Mouse (Mus musculus) forebrain, embryonic 12.5 days (tissue): ENCODE measurements around the gene Map2k3. TPM values are rescaled to one million over a fixed set of nuclear protein-coding genes. Genes with fewer than 3 reads are reported as not detected.
A peak's percentile ranks its signal among the peaks of the same experiment; 100 is the strongest.

Experiments used
- ATAC-seq: fragments of 200-750 bp; cut with Nextera tagmentation; 2 replicates; pipeline ENCODE4 v1.8.0; 2017; ENCODE audit warnings: moderate TSS enrichment; ENCODE audit not compliant: low FRiP score
- H3K27ac ChIP-seq: fragments of 300-500 bp; sonication (generic); 2 replicates; pipeline ENCODE4 v1.5.1; 2016; ENCODE audit warnings: mild to moderate bottlenecking
- H3K27me3 ChIP-seq: fragments of 300-500 bp; sonication (generic); 2 replicates; pipeline ENCODE4 v1.6.1; 2016; ENCODE audit warnings: mild to moderate bottlenecking
- H3K36me3 ChIP-seq: fragments of 300-500 bp; sonication (generic); replicated peaks from 2 replicates; pipeline ENCODE4 v1.6.1; 2016; ENCODE audit warnings: mild to moderate bottlenecking
- H3K4me1 ChIP-seq: fragments of 300-500 bp; sonication (generic); 2 replicates; pipeline ENCODE4 v1.6.1; 2016
- H3K4me2 ChIP-seq: fragments of 300-500 bp; sonication (generic); 2 replicates; pipeline ENCODE4 v1.6.1; 2016; ENCODE audit warnings: mild to moderate bottlenecking, moderate library complexity
- H3K4me3 ChIP-seq: fragments of 300-500 bp; sonication (generic); replicated peaks from 2 replicates; pipeline ENCODE4 v1.5.1; 2016; ENCODE audit warnings: mild to moderate bottlenecking
- H3K9ac ChIP-seq: fragments of 300-500 bp; sonication (generic); 2 replicates; pipeline ENCODE4 v1.6.1; 2016; ENCODE audit warnings: mild to moderate bottlenecking
- H3K9me3 ChIP-seq: fragments of 300-500 bp; sonication (generic); 2 replicates; pipeline ENCODE4 v1.6.1; 2016
- WGBS: fragments of 180-500 bp; shearing (Covaris S2); methylation state at CpG from one replicate; pipeline ENCODE4 v1.1.7; 2016; 5-methylcytosine and 5-hydroxymethylcytosine counted together
- polyA plus RNA-seq: library from polyadenylated mRNA; unstranded; fragments of >200 nt; fragmentation: Nextera tagmentation; extraction: Ambion mirVana; gene quantifications from 2 replicates; pipeline ENCODE4 v1.2.1, GENCODE M21; 2016

The Map2k3 gene
- polyA plus RNA-seq, 1 experiment from 2014 or later = 43.7 TPM

DNA sequence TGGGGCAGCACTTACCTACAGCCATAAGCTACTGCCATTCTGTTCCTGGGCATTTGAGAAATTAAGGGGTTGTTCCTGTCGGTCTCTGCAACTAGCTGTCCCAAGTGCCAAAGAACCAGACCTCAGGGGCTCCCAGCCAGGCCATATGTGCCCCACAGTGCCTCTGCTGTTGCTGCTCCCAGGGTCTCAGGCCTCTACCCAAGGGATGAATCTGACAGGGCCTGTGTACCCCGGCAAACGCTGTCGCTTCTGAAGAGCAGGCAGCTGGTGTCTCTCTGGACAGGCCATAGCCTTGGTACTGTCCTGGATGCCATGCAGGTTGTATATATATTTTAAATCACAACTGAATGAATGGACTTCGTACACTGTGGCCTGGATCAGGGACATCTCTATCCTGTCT, 20.1 kb downstream of the Map2k3 start:
- no peak overlapping the region for H3K27ac ChIP-seq
- 95% methylated on average over 5 of the region's 5 CpGs for WGBS
- H3K4me2 ChIP-seq = no peak overlapping the region
- H3K27me3 ChIP-seq = no peaks in the 10 kb centered on the region
- H3K9ac ChIP-seq = no peak overlapping the region
- no peak for ATAC-seq
- H3K9me3 ChIP-seq = no peaks in the 10 kb centered on the region
- no peak overlapping the region for H3K4me3 ChIP-seq
- H3K4me1 ChIP-seq = peaks cover 6% of the 10 kb centered on the region; the same call in 1 of the 2 replicates
- H3K36me3 ChIP-seq = peaks cover 50% of the 10 kb centered on the region

DNA sequence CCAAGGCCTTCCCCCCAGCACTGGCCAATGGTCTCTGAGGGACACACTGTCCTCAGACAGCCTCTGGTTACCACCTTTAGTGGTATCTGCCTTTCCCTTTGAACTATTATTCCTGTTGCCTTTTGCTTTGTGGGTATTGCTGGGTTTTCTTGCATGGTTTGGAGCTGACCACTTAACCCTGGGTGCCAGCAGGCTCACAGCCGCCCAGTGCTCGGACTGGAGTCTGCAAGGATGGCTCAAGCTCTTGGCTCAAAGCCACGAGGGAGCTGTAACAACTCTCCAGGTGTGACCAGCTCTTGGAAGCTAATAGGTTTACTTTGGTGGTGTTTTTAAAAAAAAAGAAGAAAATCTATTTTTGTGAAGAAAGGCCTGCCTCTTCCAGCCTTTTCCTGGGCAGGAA, 20.5 kb downstream of the Map2k3 start:
- Histone ChIP-seq H3K36me3 (peaks cover 45% of the 10 kb centered on the region), H3K4me3 (no peak overlapping the region), H3K9me3 (no peaks in the 10 kb centered on the region), H3K4me1 (peaks cover 6% of the 10 kb centered on the region; the same call in 1 of the 2 replicates), H3K27ac (no peak overlapping the region), H3K27me3 (no peaks in the 10 kb centered on the region), H3K9ac (no peak overlapping the region), H3K4me2 (no peak overlapping the region)
- 94% methylated on average over 3 of the region's 3 CpGs for WGBS
- ATAC-seq = no peak

DNA sequence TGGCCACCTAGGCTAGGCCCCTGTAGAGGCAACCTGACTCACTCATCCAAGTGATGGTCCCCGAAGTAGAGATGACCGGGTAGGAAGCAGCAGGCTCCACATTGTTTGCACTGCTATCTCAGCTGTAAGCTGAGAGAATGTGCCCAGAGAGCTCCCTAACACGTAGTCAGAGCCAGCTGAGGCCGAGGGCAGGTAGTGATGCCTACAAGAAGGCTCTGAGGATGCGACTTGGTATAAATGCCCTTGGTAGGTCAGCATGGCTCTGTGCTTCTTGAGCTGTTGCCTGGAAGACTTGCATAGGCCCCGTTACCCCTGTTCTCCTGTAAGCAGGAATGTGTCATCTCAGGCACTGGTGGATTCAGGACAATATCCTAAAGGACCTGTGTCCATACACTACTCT, 21.2 kb downstream of the Map2k3 start:
- Histone ChIP-seq H3K9me3 (no peaks in the 10 kb centered on the region), H3K36me3 (peaks cover 39% of the 10 kb centered on the region), H3K9ac (no peak overlapping the region), H3K27me3 (no peaks in the 10 kb centered on the region), H3K4me2 (no peak overlapping the region), H3K4me1 (peaks cover 6% of the 10 kb centered on the region; the same call in 1 of the 2 replicates), H3K4me3 (no peak overlapping the region), H3K27ac (no peak overlapping the region)
- 95% methylated on average over 6 of the region's 6 CpGs for WGBS
- ATAC-seq = no peak

DNA sequence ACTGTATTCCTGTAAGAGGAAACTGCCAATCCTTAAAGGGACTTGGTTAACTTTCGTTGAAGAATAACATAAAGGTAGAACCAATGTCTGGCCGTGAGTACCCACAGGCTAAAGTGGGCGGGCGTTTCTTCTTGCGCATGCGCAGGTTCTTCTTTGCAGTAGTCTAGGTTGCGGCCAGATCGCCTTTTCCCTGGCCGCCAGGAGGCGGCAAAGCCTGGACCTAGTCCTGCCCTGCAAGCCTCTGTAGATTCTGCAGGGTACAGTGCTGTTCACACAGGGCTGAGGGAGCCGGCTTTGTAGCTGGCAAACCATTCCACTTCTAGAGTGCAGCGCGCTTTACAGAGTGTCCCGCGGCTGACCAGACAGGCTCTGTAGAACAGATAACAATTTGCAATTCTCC, 22.0 kb downstream of the Map2k3 start:
- Histone ChIP-seq H3K9ac (no peak overlapping the region), H3K4me3 (no peak overlapping the region), H3K36me3 (peaks cover 32% of the 10 kb centered on the region), H3K27ac (no peak overlapping the region), H3K4me2 (no peak overlapping the region; the same call in 1 of the 2 replicates), H3K4me1 (peaks cover 6% of the 10 kb centered on the region; the same call in 1 of the 2 replicates), H3K9me3 (no peaks in the 10 kb centered on the region), H3K27me3 (no peaks in the 10 kb centered on the region)
- peak; percentile 95 for ATAC-seq
- WGBS = 6% methylated on average over 15 of the region's 15 CpGs

DNA sequence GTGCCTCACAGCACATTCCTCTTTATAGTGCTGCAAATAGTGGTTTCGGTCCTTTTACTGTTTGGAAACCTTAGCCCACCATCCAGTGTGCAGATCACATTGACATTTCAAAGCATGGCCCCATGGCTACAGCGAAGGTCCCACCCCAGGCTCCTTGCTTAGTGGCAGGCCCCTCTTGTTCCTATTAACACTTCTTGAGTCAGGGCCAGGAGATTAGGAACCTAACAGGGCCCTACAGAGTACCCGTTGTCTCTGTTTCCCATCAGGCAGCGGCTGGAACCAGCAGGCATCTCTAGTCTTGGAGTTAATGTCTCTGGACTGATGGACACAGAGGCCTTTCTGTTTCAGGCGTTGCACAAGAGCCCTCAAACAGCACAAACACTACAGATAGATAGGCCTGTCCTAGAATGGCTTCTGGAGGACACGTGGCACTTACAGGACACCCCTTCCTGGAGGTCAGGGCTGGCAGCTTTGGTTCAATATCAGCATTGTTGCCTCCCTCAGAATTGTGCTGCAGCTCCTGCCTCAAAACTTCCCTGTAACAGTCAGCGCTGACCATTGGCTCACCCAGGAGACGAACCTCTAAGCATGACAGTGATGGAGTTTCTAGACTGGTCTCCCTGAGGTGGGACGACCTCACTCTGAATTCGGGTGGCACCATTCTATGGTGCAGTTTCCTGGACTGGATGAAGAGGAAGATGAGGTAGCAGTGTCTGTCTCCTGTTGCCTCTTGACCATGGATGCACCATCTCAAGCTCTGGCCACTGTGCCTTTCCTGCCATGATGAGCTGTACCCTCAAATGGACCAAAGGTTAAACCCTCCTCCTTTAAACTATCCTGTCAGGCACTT, 22.6 kb downstream of the Map2k3 start:
- ATAC-seq = no peak
- Histone ChIP-seq H3K4me2 (no peak overlapping the region), H3K9ac (no peak overlapping the region), H3K27me3 (no peaks in the 10 kb centered on the region), H3K36me3 (peaks cover 26% of the 10 kb centered on the region), H3K27ac (no peak overlapping the region), H3K4me3 (no peak overlapping the region), H3K4me1 (peaks cover 6% of the 10 kb centered on the region; the same call in 1 of the 2 replicates), H3K9me3 (no peaks in the 10 kb centered on the region)
- WGBS = 82% methylated on average over 10 of the region's 10 CpGs

DNA sequence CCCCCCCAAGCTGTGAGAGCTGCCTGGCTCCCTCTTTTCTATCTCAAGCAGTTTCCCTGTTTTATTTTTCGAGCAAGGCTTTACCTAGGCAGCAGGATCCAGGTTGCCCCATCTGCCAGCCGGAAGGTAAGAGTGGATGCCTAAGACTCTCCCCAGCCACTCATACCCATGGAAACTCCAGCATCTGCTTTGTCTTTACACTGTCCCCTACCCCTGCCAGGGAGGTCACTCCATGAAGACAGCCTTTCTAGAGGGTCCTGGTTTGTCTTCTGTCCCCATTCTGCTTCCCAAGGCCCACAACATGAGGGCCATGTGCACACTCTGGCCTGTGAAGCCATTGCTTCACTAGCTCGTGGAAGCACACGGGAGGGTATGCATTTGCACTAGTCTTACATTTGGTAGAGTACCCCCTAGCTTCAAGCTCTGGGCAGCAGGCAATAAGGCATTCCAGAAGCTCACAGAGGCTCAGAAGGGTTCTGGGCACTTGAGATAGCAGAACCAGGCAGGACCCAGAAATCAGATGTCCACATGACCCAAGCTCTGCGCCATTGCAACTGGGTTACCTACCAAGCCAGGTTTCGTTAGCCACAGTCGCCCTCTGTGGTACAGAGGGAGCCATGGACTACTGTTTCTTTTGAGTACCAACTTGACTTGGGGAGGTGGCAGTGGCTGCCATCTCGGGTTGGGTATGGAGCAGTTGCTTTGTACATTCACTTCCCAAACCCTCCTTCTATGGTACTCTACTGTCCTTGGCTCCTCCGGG, 24.0 kb downstream of the Map2k3 start:
- Histone ChIP-seq H3K4me1 (peaks cover 6% of the 10 kb centered on the region; the same call in 1 of the 2 replicates), H3K36me3 (peaks cover 16% of the 10 kb centered on the region), H3K27ac (no peak overlapping the region), H3K4me2 (no peak overlapping the region), H3K9ac (no peak overlapping the region), H3K27me3 (no peaks in the 10 kb centered on the region), H3K4me3 (no peak overlapping the region), H3K9me3 (no peaks in the 10 kb centered on the region)
- ATAC-seq = no peak
- WGBS = 77% methylated on average over 9 of the region's 9 CpGs

DNA sequence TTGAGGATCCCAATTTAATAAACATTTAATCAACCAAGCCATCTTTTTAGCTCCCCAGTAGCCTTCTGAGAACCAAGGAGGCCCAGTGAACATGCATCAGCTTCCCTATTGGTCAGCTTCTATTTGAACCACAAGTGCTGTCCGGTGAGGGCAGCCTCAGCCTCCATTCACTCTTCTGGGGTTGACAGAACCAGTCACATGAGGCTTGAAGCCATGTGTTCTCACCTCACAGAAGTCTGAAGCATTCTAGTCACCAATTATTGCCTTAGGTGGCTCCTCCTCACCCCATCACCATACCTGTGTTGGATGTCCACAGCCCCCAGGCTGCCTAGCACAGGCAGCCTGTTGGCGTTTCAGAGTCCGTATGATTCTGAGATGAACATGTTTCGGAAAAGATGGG, 27.1 kb downstream of the Map2k3 start:
- H3K27me3 ChIP-seq = no peaks in the 10 kb centered on the region
- H3K9ac ChIP-seq = no peak overlapping the region
- H3K4me3 ChIP-seq = no peak overlapping the region
- no peak for ATAC-seq
- no peaks in the 10 kb centered on the region for H3K9me3 ChIP-seq
- peaks cover 4% of the 10 kb centered on the region; the same call in 1 of the 2 replicates for H3K4me1 ChIP-seq
- 92% methylated on average over 4 of the region's 4 CpGs for WGBS
- no peaks in the 10 kb centered on the region for H3K36me3 ChIP-seq
- H3K4me2 ChIP-seq = no peak overlapping the region
- no peak overlapping the region for H3K27ac ChIP-seq

DNA sequence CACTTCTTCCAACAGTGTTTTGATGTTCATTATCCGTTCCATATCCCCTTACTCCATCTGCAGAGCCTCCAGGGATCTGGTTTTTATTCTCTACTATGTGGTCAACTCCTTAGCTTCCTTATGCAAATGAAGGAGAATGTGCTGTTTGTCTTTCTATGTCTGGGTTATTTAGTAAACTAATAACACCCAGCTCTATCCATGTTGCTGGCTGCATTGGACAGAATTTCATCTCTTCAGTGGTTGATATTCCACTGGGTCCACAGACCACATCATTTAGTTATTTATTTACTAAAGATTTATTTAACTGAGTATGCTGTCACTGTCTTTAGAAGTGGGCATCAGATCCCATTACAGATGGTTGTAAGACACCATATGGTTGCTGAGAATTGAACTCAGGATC, 29.3 kb downstream of the Map2k3 start:
- no peaks in the 10 kb centered on the region for H3K9me3 ChIP-seq
- H3K36me3 ChIP-seq = no peaks in the 10 kb centered on the region
- H3K27me3 ChIP-seq = no peaks in the 10 kb centered on the region
- ATAC-seq = no peak
- H3K4me2 ChIP-seq = no peak overlapping the region
- no peak overlapping the region for H3K27ac ChIP-seq
- H3K4me3 ChIP-seq = no peak overlapping the region
- H3K4me1 ChIP-seq = no peaks in the 10 kb centered on the region
- H3K9ac ChIP-seq = no peak overlapping the region
- WGBS = 66% methylated on average over 1 of the region's 1 CpGs

DNA sequence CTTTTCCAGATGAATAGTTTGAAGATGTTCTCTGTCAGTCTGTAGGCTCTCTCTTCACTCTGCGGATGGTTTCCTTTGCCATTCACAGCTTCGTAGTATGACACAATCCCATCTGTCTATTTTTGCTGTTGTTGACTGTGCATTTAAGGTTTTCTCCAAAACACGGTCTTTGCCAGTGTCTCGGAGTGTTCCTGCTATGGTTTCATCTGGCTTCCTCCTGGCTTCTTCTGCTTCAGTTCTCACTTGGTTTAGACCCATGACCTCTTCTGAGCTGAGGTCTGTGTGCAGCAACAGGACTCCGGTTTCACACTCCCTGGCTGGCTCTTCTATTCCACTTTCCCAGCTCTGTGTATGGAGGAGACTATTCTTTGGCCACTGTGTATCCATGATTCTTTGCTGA, 30.9 kb downstream of the Map2k3 start:
- Histone ChIP-seq H3K36me3 (no peaks in the 10 kb centered on the region), H3K9me3 (no peaks in the 10 kb centered on the region), H3K27ac (no peak overlapping the region), H3K4me3 (no peak overlapping the region), H3K4me2 (no peak overlapping the region), H3K9ac (no peak overlapping the region), H3K4me1 (no peaks in the 10 kb centered on the region), H3K27me3 (no peaks in the 10 kb centered on the region)
- WGBS = 77% methylated on average over 5 of the region's 5 CpGs
- no peak for ATAC-seq

DNA sequence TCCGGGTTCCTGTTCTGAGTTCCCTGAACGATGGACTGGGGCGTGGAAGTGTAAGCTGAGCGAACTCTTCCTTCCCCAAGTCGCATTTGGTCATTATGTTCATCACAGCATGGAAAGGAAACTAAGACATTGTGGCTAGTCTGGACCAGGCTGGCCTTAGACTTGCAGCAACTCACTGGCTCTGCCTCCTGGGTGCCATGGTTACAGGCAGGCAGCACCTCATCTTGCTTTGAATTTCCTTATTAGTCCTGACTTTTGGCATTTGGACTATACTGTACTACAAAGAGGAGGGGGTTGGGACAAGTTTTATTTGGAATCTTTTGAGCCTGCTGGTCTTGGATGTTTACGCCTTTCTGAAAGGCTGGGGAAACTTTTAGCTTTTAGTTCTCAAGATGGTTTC, 35.1 kb downstream of the Map2k3 start:
- WGBS = 64% methylated on average over 6 of the region's 6 CpGs

DNA sequence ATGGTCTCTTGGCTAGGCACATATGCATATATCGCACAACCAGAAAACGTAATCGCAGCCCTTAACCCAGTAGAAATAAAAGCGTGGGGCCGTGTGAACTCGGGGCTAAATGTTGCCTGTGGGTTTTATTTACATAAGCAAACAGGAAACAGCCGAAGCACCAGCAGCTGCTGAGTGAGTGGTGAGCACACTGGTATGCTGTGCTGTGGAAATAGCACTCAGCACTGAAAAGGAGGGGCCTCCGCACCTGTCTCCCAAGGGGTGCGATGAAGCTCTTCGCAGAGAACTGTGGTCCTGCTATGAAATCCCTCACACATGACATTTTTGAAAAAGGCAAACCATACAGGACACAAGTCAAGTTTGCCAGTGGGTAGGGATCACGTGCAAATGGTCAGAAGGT, 43.3 kb downstream of the Map2k3 start:
- Histone ChIP-seq H3K4me3 (no peak overlapping the region), H3K27me3 (no peaks in the 10 kb centered on the region), H3K9ac (no peak overlapping the region), H3K4me1 (no peaks in the 10 kb centered on the region), H3K27ac (no peak overlapping the region), H3K9me3 (no peaks in the 10 kb centered on the region), H3K4me2 (no peak overlapping the region), H3K36me3 (no peaks in the 10 kb centered on the region)
- WGBS = 84% methylated on average over 11 of the region's 11 CpGs
- ATAC-seq = no peak

More for the DNA sequence above, 35.1 kb downstream of the Map2k3 start:
- Histone ChIP-seq H3K4me2 (no peak overlapping the region), H3K4me3 (no peak overlapping the region), H3K27me3 (no peaks in the 10 kb centered on the region), H3K27ac (no peak overlapping the region), H3K9ac (no peak overlapping the region), H3K9me3 (no peaks in the 10 kb centered on the region), H3K4me1 (no peaks in the 10 kb centered on the region), H3K36me3 (no peaks in the 10 kb centered on the region)
- no peak for ATAC-seq

DNA sequence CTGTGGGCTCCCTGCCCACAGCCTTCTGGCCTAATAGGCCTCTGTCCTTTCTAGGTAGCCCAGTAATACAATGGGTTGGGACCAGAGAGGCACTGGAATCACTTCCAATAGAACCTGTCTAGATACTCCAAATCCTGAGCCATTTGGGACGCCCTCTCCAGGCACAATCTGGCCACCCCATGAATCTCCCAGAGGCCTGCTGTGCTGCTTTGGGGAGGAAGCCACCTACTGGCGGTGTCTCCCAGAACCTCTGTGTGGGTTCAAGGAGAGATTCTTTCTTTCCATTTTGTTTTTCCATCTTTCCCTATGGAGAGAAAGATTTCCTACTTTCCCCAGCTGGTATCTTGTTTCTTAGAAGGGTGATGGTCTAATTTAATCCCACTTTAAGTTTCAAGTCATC, 44.4 kb downstream of the Map2k3 start:
- Histone ChIP-seq H3K27me3 (no peaks in the 10 kb centered on the region), H3K9ac (no peak overlapping the region), H3K4me1 (no peaks in the 10 kb centered on the region), H3K9me3 (no peaks in the 10 kb centered on the region), H3K36me3 (no peaks in the 10 kb centered on the region), H3K4me3 (no peak overlapping the region), H3K4me2 (no peak overlapping the region), H3K27ac (no peak overlapping the region)
- ATAC-seq = no peak
- 66% methylated on average over 2 of the region's 2 CpGs for WGBS
